Mouse (Mus musculus) cerebral cortex, adult 2 months (tissue): ENCODE measurements around the gene Arl5a.

Experiments used
- WGBS: fragments of 180-500 bp; shearing (Covaris S2); methylation state at CpG from one replicate; pipeline ENCODE4 v1.1.7; 2018; 5-methylcytosine and 5-hydroxymethylcytosine counted together

The Arl5a gene

DNA sequence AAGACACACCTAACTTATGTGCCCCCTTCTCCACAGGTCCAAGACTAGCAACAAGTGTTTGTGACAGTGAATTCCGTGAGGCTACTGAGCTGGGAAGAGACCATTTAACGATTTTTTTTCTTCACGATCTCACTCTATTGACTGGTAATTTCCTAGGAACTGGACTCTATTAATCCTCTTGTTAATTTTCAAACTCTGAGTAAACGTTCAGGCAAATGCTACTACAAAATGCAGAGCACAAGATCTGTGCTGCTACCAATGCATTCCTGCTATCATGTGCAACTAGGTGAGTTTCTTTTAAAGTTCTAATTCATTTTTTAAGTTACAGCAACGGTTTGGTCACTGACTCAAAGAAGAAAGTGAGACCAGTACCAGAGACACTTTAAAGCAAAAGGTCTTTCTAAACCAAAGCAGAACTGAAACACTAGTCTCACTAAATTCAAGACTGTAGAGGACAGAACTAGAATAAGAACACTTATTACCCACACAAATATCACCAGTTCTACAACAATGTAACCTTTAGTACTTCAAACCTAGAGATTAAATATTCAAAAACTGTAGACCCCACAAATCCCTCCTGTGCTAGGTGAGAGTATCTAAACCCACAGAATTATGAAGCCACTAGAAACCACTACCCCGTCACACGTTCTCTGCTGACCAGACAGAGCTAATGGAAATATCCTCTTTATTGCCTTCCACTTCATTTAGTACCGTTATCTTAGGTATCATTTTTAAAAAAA, 1.7 kb downstream of the Arl5a start:
- 31% methylated on average over 8 of the region's 8 CpGs for WGBS

GRCm38 (mm10) chr2:52421197-52421596, 3.5 kb downstream of the Arl5a start:
- 55% methylated on average over 6 of the region's 6 CpGs for WGBS

- 81% methylated on average over 7 of the region's 7 CpGs for WGBS
Measured at GRCm38 (mm10) chr2:52420001-52420710, 4.5 kb downstream of the Arl5a start.

- 72% methylated on average over 6 of the region's 6 CpGs for WGBS
Measured at GRCm38 (mm10) chr2:52419295-52419694, 5.4 kb downstream of the Arl5a start.

- WGBS: 74% methylated on average over 5 of the region's 5 CpGs
Measured at GRCm38 (mm10) chr2:52412524-52413037, 12.1 kb downstream of the Arl5a start.

DNA sequence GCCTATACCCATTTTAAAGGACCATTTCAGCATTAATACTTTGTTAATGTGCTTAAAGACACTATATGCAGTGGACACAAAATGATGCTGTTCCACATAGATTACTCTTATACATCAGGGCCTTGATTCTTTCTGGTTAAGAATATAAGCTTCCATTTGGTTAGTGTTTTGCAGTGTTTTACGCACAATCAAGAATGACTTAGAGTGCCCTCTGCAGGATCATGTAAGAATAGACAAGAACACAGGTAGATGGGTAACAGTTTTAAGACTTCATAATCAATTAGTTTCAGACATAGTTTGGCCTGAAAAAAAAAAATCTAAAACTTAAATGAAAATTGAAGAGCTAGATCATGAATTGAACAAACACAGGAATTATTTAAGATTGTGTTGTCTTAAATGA, 18.2 kb downstream of the Arl5a start:
- 53% methylated on average over 1 of the region's 1 CpGs for WGBS

GRCm38 (mm10) chr2:52405238-52405637, 19.5 kb downstream of the Arl5a start:
- WGBS: 95% methylated on average over 5 of the region's 5 CpGs

- 65% methylated on average over 5 of the region's 5 CpGs for WGBS
Measured at GRCm38 (mm10) chr2:52394529-52394928, 30.2 kb downstream of the Arl5a start.

- WGBS: 72% methylated on average over 2 of the region's 2 CpGs
Measured at GRCm38 (mm10) chr2:52390415-52390975, 34.2 kb downstream of the Arl5a start.

DNA sequence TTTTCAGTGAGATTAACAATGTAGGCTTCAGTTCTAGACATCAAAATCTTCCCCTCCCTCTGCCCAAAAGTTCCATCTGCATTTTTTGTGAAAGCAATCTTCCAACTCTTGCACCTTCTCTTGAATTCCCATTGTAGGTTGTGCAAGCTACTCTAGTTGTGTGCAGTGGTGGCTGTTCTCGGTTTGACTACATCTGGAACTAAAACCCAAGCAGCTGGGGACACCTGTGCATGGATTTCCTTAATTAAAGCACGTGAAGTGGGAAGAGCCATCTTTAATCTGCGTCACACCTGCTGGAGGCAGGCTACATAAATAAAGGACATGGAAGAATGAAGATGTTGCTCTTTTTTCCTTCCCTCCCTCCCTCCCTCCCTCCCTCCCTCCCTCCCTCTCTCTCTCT, 34.7 kb downstream of the Arl5a start:
- WGBS: 86% methylated on average over 3 of the region's 3 CpGs

GRCm38 (mm10) chr2:52386451-52386850, 38.2 kb downstream of the Arl5a start:
- 81% methylated on average over 6 of the region's 6 CpGs for WGBS

- whole genome bisulfite sequencing: 42% methylated on average over 7 of the region's 7 CpGs
Measured at GRCm38 (mm10) chr2:52386037-52386436, 38.7 kb downstream of the Arl5a start.

- WGBS: 73% methylated on average over 10 of the region's 10 CpGs
Measured at GRCm38 (mm10) chr2:52378848-52379261, 45.8 kb downstream of the Arl5a start.

- 57% methylated on average over 7 of the region's 7 CpGs for WGBS
Measured at GRCm38 (mm10) chr2:52378448-52378804, 46.3 kb downstream of the Arl5a start, which contains the start of gene Neb. Gene Neb, minus strand, starts transcription at chr2:52378474.

DNA sequence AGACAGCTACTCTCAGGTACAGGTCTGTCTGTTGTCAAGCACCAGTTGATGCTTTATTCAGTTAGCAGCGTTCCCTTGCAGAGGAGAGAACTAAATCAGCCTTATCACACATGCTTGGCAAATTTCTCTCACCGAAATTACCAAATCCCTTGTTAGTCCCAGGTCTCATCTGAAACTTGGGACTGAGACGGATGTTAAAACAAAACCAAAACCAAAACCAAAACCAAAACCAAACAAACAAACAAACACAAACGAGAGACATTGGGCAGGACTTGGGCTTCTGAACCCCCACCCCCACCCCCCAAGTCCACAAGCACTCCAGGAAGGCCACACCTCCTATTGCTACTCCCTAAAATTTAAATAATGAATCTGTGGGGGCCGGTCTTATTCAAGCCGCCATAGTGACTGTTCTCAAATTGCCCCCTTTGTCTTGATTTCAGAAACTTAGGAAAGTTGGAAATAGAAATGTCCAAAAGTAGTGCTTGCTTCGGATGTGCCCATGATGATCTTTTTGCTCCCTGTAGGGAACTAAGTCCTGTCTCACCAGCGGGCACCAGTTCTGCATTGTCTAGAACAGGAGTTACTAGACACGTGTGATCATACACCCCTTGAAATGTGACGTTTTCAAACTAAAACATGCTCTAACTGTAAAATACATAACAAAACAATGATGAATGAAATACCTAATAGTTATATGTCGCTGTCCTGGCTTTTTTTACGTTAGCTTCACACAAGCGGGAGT, 46.8 kb downstream of the Arl5a start:
- WGBS: 64% methylated on average over 13 of the region's 13 CpGs

DNA sequence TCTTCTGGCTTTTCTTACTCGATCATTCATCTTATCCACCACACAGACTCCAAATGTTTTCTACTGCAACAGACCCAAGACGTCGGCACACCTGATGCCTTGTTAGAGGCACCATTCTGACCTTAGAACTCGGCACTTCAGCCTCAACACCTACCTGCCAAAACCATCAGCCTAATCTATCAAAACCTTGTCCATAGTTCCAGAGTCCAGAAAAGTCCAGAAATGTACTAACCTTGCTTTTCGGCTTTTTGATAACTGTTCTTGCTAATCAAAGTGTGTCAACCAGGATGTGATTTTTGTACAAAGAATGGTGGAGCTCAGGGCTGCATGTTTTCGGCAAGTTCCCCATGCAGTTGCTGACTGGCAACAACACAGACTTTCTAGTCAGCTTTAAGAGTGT, 50.0 kb downstream of the Arl5a start:
- WGBS: 96% methylated on average over 6 of the region's 6 CpGs

- 83% methylated on average over 6 of the region's 6 CpGs for WGBS
Measured at GRCm38 (mm10) chr2:52372480-52372879, 52.2 kb downstream of the Arl5a start.

GRCm38 (mm10) chr2:52372080-52372479, 52.6 kb downstream of the Arl5a start:
- WGBS: 92% methylated on average over 4 of the region's 4 CpGs

- WGBS: 46% methylated on average over 2 of the region's 2 CpGs
Measured at GRCm38 (mm10) chr2:52371066-52371465, 53.6 kb downstream of the Arl5a start.

GRCm38 (mm10) chr2:52369622-52370021, 55.1 kb downstream of the Arl5a start:
- WGBS: 93% methylated on average over 6 of the region's 6 CpGs

DNA sequence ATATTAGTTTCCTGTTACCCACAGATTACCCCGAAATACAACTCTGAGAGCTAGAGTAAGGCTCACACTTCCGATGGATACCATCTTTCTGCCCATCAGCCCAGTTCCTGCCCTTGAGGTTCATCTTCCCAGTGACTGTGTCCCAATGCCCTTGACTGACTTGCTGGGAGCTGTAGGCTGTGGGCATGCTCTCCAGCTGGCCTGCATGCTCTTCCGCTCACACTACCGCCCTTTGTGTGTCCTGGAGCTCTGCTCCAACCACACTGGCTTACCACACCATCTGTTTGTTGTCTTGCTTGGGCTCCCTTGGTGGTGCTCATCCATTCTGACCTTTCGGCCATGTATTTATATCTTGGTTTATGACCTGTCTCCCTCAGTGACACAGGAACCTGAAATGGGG, 57.0 kb downstream of the Arl5a start:
- 82% methylated on average over 5 of the region's 5 CpGs for WGBS

GRCm38 (mm10) chr2:52367248-52367647, 57.5 kb downstream of the Arl5a start:
- WGBS: 56% methylated on average over 13 of the region's 13 CpGs
